Mouse (Mus musculus): ENCODE measurements around the gene Lpin1. TPM values are rescaled to one million over a fixed set of nuclear protein-coding genes. Genes with fewer than 3 reads are reported as not detected.

Gene Lpin1
- polyA plus RNA-seq, 1 experiment from 2014 or later: 6.8 TPM

Other genes with a start within 250 kb of the Lpin1 start
- gene Ntsr2, start 42.4 kb upstream of the Lpin1 start, polyA plus RNA-seq (2015; fragmentation: Nextera tagmentation; extraction: Ambion mirVana): 0.13 and 0.29 TPM in 2 replicates
- gene Greb1, start 189.9 kb upstream of the Lpin1 start, polyA plus RNA-seq (2015; fragmentation: Nextera tagmentation; extraction: Ambion mirVana): 0.24 and 0.72 TPM in 2 replicates
- 40.5 and 43.8 TPM in 2 replicates for gene E2f6, start 200.0 kb upstream of the Lpin1 start, polyA plus RNA-seq (2015; fragmentation: Nextera tagmentation; extraction: Ambion mirVana)

Measured in heart, embryonic 15.5 days (tissue).